Mouse (Mus musculus) stomach, postnatal 0 days (tissue): ENCODE measurements around the gene Dlg2. TPM values are rescaled to one million over a fixed set of nuclear protein-coding genes. Genes with fewer than 3 reads are reported as not detected.

Experiments
- ATAC-seq: fragments of 200-750 bp; cut with Nextera tagmentation; 2 replicates; pipeline ENCODE4 v1.8.0; 2017; ENCODE audit not compliant: low FRiP score, low TSS enrichment
- DNase-seq: peaks from one replicate; pipeline ENCODE4 v3.0.0-alpha.2; 2016; ENCODE audit warnings: low spot score
- H3K27ac ChIP-seq: fragments of 300-500 bp; sonication (generic); replicated peaks from 2 replicates; pipeline ENCODE4 v1.5.1; 2014; ENCODE audit warnings: mild to moderate bottlenecking, control low read depth
- H3K27me3 ChIP-seq: fragments of 300-500 bp; sonication (generic); 2 replicates; pipeline ENCODE4 v1.6.1; 2014; ENCODE audit warnings: low read length; ENCODE audit not compliant: control insufficient read depth, insufficient read depth
- H3K36me3 ChIP-seq: fragments of 300-500 bp; sonication (generic); 2 replicates; pipeline ENCODE4 v1.6.1; 2014; ENCODE audit warnings: low read length, mixed read lengths; ENCODE audit not compliant: control insufficient read depth, insufficient read depth
- H3K4me1 ChIP-seq: fragments of 300-500 bp; sonication (generic); replicated peaks from 2 replicates; pipeline ENCODE4 v1.6.1; 2014; ENCODE audit warnings: antibody characterized with exemption; ENCODE audit not compliant: control insufficient read depth, insufficient read depth
- H3K4me2 ChIP-seq: fragments of 300-500 bp; sonication (generic); replicated peaks from 2 replicates; pipeline ENCODE4 v1.6.1; 2014; ENCODE audit warnings: low read depth, mild to moderate bottlenecking, control low read depth, moderate library complexity
- H3K4me3 ChIP-seq: fragments of 300-500 bp; sonication (generic); 2 replicates; pipeline ENCODE4 v1.5.1; 2014; ENCODE audit warnings: low read depth, low read length, control low read depth
- H3K9ac ChIP-seq: fragments of 300-500 bp; sonication (generic); 2 replicates; pipeline ENCODE4 v1.6.1; 2014; ENCODE audit warnings: mild to moderate bottlenecking, low read length, control low read depth, mixed read lengths
- H3K9me3 ChIP-seq: fragments of 300-500 bp; sonication (generic); 2 replicates; pipeline ENCODE4 v1.6.1; 2016; ENCODE audit warnings: low read length; ENCODE audit not compliant: control insufficient read depth
- CTCF ChIP-seq: IDR thresholded peaks from 2 replicates; pipeline ENCODE4 v1.5.1; 2016; ENCODE audit warnings: antibody characterized with exemption, low read depth, mild to moderate bottlenecking, moderate library complexity
- EP300 ChIP-seq: optimal IDR thresholded peaks from 2 replicates; pipeline ENCODE3; 2016; ENCODE audit warnings: antibody characterized with exemption
- WGBS: fragments of 180-500 bp; shearing (Covaris S2); extraction: QIAGEN DNeasy Blood & Tissue Kit; methylation state at CpG from one replicate; pipeline ENCODE4 v1.1.7; 2014; 5-methylcytosine and 5-hydroxymethylcytosine counted together
- polyA plus RNA-seq: library from polyadenylated mRNA; unstranded; fragments of >200 nt; fragmentation: Nextera tagmentation; extraction: Ambion mirVana; gene quantifications from 2 replicates; pipeline ENCODE4 v1.2.1, GENCODE M21; 2015

Dlg2 gene
- polyA plus RNA-seq, 1 experiment from 2014 or later = 12.8 TPM

DNA sequence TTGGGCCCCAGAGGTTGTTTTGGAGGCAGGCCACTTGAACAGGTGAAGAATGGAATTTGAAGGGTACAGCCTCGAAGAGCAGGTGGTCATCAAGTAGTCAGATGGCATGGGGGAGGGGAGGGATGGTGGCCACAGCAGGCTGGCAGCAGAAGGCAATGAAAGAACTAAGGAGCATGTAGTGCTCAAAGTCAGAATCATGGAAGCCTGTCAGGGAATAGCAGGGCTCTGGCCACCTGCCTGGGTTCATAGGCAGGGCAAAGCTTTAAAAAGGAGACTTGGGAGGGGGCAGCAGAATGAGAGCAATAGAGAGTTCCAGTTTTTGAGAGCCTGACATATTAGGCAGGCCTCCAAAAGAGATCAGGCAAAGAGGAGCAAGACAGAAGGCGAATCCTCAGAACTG lies 1096.2 kb downstream of the Dlg2 start:
- no peaks in the 10 kb centered on the region for H3K27me3 ChIP-seq
- H3K9me3 ChIP-seq = no peaks in the 10 kb centered on the region
- H3K4me2 ChIP-seq = no peak overlapping the region
- 45% methylated on average over 2 of the region's 2 CpGs for WGBS
- DNase-seq = no peak
- H3K27ac ChIP-seq = no peak overlapping the region
- no peak overlapping the region for H3K9ac ChIP-seq
- H3K4me3 ChIP-seq = no peak overlapping the region
- H3K4me1 ChIP-seq = no peaks in the 10 kb centered on the region
- TF ChIP-seq EP300 (no peak), CTCF (no peak)
- no peak for ATAC-seq
- H3K36me3 ChIP-seq = no peaks in the 10 kb centered on the region

DNA sequence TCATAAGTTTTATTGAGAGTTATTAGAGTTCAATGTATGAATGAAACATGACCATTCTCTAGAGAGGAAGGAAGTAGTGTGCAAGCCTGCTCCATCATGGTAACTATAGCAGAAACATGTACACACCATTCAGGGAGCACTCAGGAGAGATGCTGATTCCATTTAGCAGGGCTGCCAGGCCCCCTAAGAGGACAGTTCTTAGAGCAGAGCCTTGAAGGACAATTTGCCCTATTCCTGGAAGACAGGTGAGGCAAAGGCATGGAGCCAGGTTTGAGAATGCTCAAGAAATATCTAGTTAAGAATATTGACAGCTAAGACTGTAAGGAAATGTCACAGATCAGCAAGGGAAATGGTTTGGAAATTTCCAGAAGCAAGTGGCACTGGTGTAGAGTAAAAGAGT lies 1096.8 kb downstream of the Dlg2 start:
- Histone ChIP-seq H3K4me1 (no peaks in the 10 kb centered on the region), H3K36me3 (no peaks in the 10 kb centered on the region), H3K9me3 (no peaks in the 10 kb centered on the region), H3K27ac (no peak overlapping the region), H3K27me3 (no peaks in the 10 kb centered on the region), H3K4me3 (no peak overlapping the region), H3K4me2 (no peak overlapping the region), H3K9ac (no peak overlapping the region)
- TF ChIP-seq EP300 (no peak), CTCF (no peak)
- DNase-seq = no peak
- ATAC-seq = no peak

DNA sequence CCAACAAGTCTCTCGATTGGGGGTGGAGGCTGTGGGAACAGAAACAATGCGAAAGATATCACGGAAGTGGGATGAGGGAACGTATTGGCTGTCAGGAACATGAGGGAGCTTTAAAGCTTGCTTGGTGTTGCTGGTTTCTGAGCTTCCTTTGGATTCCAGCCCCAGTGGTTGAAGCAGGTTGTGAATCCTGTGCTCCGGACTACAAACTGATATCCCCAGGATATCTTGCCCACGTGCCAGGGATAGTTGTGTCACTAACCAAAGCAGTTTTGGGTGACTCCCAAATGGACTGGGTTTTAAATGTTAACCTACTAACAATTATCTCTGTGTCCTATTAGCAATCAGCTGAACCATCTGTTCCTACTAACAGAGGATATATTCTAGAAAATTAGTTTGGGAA lies 1099.7 kb downstream of the Dlg2 start:
- Histone ChIP-seq H3K9me3 (no peaks in the 10 kb centered on the region), H3K4me2 (no peak overlapping the region), H3K4me1 (no peaks in the 10 kb centered on the region), H3K36me3 (no peaks in the 10 kb centered on the region), H3K27ac (no peak overlapping the region), H3K4me3 (no peak overlapping the region), H3K9ac (no peak overlapping the region), H3K27me3 (no peaks in the 10 kb centered on the region)
- TF ChIP-seq EP300 (no peak), CTCF (no peak)
- DNase-seq (no peak), ATAC-seq (no peak)
- 86% methylated on average over 6 of the region's 6 CpGs for WGBS

DNA sequence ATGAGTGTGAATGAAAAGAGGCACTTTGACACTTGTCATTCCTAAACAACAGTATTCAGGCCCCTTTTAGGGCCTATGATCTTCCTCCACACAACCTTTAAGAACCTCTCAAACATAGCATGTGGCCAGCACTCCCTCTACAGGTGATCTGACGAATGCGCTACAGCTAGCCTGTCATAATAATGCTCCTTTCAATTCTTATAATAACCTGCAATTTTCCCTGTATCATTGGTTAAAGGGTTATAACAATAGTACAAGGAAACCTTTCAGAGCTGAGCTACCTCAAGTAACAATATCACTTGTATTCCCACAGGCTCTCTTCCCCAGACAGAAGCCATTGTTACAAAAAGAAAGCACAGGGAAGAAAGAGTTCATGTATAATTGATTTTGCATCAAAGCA lies 1105.7 kb downstream of the Dlg2 start:
- H3K9me3 ChIP-seq = no peaks in the 10 kb centered on the region
- no peaks in the 10 kb centered on the region for H3K36me3 ChIP-seq
- no peak overlapping the region for H3K4me2 ChIP-seq
- H3K27ac ChIP-seq = no peak overlapping the region
- DNase-seq (no peak), ATAC-seq (no peak)
- 69% methylated on average over 2 of the region's 2 CpGs for WGBS
- no peaks in the 10 kb centered on the region for H3K4me1 ChIP-seq
- H3K4me3 ChIP-seq = no peak overlapping the region
- H3K27me3 ChIP-seq = no peaks in the 10 kb centered on the region
- no peak overlapping the region for H3K9ac ChIP-seq
- TF ChIP-seq EP300 (no peak), CTCF (peak; percentile 64)

DNA sequence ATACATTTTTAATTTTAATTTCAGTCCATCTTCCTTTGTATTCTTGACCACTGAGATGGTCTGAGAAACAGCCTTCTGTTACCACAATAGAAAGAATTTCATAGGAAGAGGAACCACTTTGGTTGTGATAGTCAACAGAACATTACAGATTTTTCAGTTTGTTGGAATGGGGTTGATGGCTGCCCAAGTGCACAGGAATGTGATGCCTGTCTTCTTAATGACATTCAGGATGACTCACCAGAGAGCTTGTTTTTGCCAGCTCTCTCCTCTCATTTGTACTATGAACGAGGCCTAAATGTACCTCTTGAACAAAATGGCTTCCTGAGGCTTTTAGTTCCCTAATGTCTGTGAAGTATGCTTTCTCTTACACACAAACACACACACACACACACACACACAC lies 1107.1 kb downstream of the Dlg2 start:
- DNase-seq = no peak
- no peaks in the 10 kb centered on the region for H3K36me3 ChIP-seq
- H3K4me3 ChIP-seq = no peak overlapping the region
- H3K27me3 ChIP-seq = no peaks in the 10 kb centered on the region
- H3K4me2 ChIP-seq = no peak overlapping the region
- WGBS = 36% methylated on average over 1 of the region's 1 CpGs
- no peak overlapping the region for H3K27ac ChIP-seq
- no peak for ATAC-seq
- no peaks in the 10 kb centered on the region for H3K4me1 ChIP-seq
- no peaks in the 10 kb centered on the region for H3K9me3 ChIP-seq
- no peak overlapping the region for H3K9ac ChIP-seq
- TF ChIP-seq CTCF (no peak), EP300 (no peak)

DNA sequence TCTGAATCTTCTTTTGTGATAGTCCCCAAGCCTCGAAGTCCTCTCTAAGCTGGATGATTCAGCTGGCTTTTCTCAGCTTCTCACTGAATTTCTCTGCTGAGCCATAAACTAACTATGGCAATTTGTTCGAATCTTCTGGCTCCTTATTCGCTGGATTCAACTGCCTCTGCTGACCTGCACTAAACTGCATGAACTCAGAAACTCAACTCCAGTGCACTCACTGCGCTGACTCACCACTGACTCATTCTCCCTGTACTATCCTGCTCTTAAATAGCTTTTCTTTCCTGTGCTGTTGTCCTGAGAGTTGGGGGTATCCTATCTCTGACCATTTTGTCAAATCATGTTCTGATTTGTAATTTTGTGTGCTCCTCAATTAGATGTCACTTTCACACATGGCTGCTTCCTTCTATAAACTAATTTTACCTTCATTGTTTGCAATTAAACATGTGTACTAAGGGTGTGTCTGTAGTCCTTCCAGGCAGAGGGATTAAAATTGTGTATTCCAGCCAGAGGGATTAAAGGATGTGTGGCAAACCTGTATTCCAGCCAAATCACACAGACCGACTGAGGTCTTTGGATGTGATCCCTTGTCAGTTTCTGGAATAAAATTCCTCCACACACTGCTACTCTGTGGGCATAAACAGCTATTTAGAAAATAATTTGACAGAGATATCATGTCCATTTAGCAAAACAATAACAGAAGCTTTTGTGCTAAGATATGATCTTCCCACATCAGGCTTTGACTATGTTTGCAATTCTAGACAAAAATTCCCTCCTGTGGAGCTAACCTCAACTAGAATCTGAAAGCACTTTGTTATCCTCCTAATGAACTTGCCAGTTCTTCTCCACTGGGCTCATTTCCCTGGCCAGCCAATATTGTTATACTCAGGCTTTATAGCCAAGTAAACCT lies 1115.0 kb downstream of the Dlg2 start:
- Histone ChIP-seq H3K9ac (no peak overlapping the region), H3K27ac (no peak overlapping the region), H3K27me3 (no peaks in the 10 kb centered on the region), H3K36me3 (no peaks in the 10 kb centered on the region), H3K9me3 (no peaks in the 10 kb centered on the region), H3K4me2 (no peak overlapping the region), H3K4me3 (no peak overlapping the region), H3K4me1 (no peaks in the 10 kb centered on the region)
- 42% methylated on average over 5 of the region's 5 CpGs for WGBS
- ATAC-seq (no peak), DNase-seq (peak; percentile 19)
- TF ChIP-seq CTCF (no peak), EP300 (no peak)
